Mouse (Mus musculus): ENCODE measurements around the gene Ninl. TPM values are rescaled to one million over a fixed set of nuclear protein-coding genes. Genes with fewer than 3 reads are reported as not detected.

The Ninl gene
- total and polyA plus RNA-seq, 3 experiments = 0.78 to 1.5 (median 1.4) TPM

DNA sequence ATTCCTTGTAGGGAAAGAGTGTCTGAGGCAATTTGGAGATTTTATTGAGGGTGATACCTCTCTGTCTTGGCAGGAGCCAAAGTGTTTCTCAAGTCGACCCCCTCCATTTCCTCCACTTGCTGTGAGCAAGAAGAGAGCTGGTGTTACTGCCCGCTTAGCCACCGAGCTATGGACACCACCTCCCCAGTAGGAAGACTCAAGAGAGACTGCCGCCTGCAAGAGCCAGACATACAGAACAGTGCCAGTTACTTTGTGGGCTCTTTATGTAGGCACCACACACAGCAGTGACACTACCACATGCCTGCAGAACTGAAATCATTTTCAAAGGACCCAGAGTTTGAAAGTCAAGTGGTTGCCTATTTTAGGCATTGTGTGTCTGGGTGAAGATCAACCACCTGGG, 48.1 kb downstream of the Ninl start:
- Histone ChIP-seq H3K79me2 (replicated peaks; ENCODE audit: control insufficient read depth, insufficient read depth, low read length) (no peaks in the 10 kb centered on the region), H3K27me3 (ENCODE audit: control insufficient read depth, insufficient read depth, low read length) (no peaks in the 10 kb centered on the region), H3K9ac (ENCODE audit: low read depth, low read length) (no peak overlapping the region), H3K4me3 (no peak overlapping the region), H3K36me3 (ENCODE audit: control insufficient read depth, insufficient read depth, low read length) (no peaks in the 10 kb centered on the region), H3K4me1 (ENCODE audit: control insufficient read depth, insufficient read depth, low read length) (no peaks in the 10 kb centered on the region), H3K27ac (no peak overlapping the region)
- TF ChIP-seq POLR2A (IDR thresholded peaks at IDR 0.05; ENCODE audit: insufficient read depth, low read depth, low read length) = no peak
- TF ChIP-seq EP300 (IDR thresholded peaks at IDR 0.05; ENCODE audit: insufficient read depth, low read depth, low read length) = no peak
- TF ChIP-seq CTCF (IDR thresholded peaks at IDR 0.05) = no peak
- DNase-seq = no peak
- intact Hi-C loops (cut with DNase I) = no loop called here
- WGBS = 79% methylated on average over 4 of the region's 4 CpGs

DNA sequence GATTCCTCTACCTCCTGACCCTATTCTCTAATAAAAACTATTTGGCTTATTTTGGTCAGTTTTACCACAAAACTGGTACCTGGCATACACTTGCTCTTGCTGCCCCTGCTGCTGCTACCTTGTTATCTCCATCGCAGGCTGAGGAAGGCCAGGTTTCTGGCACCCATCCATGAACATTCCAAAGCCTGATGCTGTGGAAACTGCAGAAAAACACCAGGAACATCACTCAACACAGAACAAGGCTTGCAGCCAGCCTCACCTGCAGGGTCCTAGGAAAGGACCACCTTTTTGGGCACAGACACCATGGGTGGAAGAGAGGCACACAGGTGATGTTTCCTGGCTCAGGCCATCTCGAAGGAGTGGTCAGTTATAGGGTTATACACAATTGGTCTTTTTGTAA, 48.7 kb downstream of the Ninl start:
- Histone ChIP-seq H3K4me3 (no peak overlapping the region), H3K4me1 (ENCODE audit: control insufficient read depth, insufficient read depth, low read length) (no peaks in the 10 kb centered on the region), H3K9ac (ENCODE audit: low read depth, low read length) (no peak overlapping the region), H3K27me3 (ENCODE audit: control insufficient read depth, insufficient read depth, low read length) (no peaks in the 10 kb centered on the region), H3K27ac (no peak overlapping the region), H3K79me2 (replicated peaks; ENCODE audit: control insufficient read depth, insufficient read depth, low read length) (no peaks in the 10 kb centered on the region), H3K36me3 (ENCODE audit: control insufficient read depth, insufficient read depth, low read length) (no peaks in the 10 kb centered on the region)
- no peak for DNase-seq
- intact Hi-C loops (cut with DNase I) = no loop called here
- no peak for TF ChIP-seq POLR2A (IDR thresholded peaks at IDR 0.05; ENCODE audit: insufficient read depth, low read depth, low read length)
- no peak for TF ChIP-seq CTCF (IDR thresholded peaks at IDR 0.05)
- no peak for TF ChIP-seq EP300 (IDR thresholded peaks at IDR 0.05; ENCODE audit: insufficient read depth, low read depth, low read length)
- WGBS = 60% methylated on average over 2 of the region's 2 CpGs

DNA sequence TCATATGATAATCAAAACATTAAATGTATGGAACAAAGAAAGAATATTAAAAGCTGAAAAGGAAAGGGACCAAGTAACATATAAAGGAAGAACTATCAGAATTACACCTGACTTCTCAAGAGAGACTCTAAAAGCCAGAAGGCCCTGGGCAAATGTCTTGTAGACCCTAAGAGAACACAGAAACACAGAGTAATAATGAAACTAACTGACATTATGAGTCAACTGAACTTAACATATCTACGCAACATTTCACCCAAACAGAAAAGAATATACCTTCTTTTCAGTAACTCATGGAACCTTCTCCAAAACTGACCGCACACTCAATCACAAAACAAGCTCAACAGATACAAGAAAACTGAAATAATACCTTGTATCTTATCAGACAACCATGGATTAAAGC, 53.8 kb downstream of the Ninl start:
- Histone ChIP-seq H3K4me1 (ENCODE audit: control insufficient read depth, insufficient read depth, low read length) (no peaks in the 10 kb centered on the region), H3K4me3 (no peak overlapping the region), H3K36me3 (ENCODE audit: control insufficient read depth, insufficient read depth, low read length) (no peaks in the 10 kb centered on the region), H3K27ac (no peak overlapping the region), H3K9ac (ENCODE audit: low read depth, low read length) (no peak overlapping the region), H3K79me2 (replicated peaks; ENCODE audit: control insufficient read depth, insufficient read depth, low read length) (no peaks in the 10 kb centered on the region), H3K27me3 (ENCODE audit: control insufficient read depth, insufficient read depth, low read length) (no peaks in the 10 kb centered on the region)
- no peak for DNase-seq
- intact Hi-C loops (cut with DNase I) = no loop called here
- 90% methylated on average over 2 of the region's 2 CpGs for WGBS
- no peak for TF ChIP-seq CTCF (IDR thresholded peaks at IDR 0.05)
- no peak for TF ChIP-seq EP300 (IDR thresholded peaks at IDR 0.05; ENCODE audit: insufficient read depth, low read depth, low read length)
- no peak for TF ChIP-seq POLR2A (IDR thresholded peaks at IDR 0.05; ENCODE audit: insufficient read depth, low read depth, low read length)

DNA sequence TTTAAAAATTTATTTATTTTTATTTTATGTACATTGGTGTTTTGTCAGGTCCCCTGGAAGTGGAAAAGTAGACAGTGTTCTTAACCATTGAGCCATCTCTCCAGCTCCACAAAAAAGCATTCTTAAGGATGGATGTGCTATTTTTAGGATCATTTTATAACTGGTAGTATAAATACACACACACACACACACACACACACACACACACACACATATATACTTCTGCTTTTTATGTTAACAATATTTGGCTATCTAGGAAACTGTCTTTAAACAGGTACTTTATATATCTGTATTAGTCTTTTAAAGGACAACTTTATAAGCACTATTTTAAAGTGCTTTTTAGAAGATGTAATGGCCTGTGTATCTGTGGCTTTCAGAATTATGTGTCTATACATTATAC, 57.1 kb downstream of the Ninl start:
- Histone ChIP-seq H3K36me3 (ENCODE audit: control insufficient read depth, insufficient read depth, low read length) (no peaks in the 10 kb centered on the region), H3K4me3 (no peak overlapping the region), H3K9ac (ENCODE audit: low read depth, low read length) (no peak overlapping the region), H3K4me1 (ENCODE audit: control insufficient read depth, insufficient read depth, low read length) (no peaks in the 10 kb centered on the region), H3K27me3 (ENCODE audit: control insufficient read depth, insufficient read depth, low read length) (no peaks in the 10 kb centered on the region), H3K79me2 (replicated peaks; ENCODE audit: control insufficient read depth, insufficient read depth, low read length) (no peaks in the 10 kb centered on the region), H3K27ac (no peak overlapping the region)
- DNase-seq = no peak
- TF ChIP-seq CTCF (IDR thresholded peaks at IDR 0.05) (no peak), POLR2A (IDR thresholded peaks at IDR 0.05; ENCODE audit: insufficient read depth, low read depth, low read length) (no peak), EP300 (IDR thresholded peaks at IDR 0.05; ENCODE audit: insufficient read depth, low read depth, low read length) (no peak)
- intact Hi-C loops (cut with DNase I) = no loop called here

DNA sequence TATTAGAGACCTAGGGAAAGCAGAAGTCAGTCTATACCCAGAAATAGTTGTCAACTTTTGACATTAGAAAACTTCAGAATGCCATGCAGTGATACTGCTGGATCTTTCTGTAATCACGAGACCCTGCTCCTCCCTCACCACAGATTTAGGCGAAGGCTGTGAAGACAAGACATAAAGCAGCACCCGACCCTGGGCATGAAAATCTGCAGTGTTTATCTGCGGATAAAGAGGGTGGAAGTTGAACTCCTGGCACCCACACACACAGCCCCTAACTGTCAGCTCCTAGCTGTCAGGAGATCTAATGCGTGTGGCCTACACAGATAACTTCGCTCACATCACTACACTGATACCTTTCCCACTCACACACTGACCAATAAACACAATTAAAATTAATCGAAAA, 57.7 kb downstream of the Ninl start:
- no peaks in the 10 kb centered on the region for H3K79me2 ChIP-seq (replicated peaks; ENCODE audit: control insufficient read depth, insufficient read depth, low read length)
- no peak overlapping the region for H3K9ac ChIP-seq (ENCODE audit: low read depth, low read length)
- H3K27me3 ChIP-seq (ENCODE audit: control insufficient read depth, insufficient read depth, low read length) = no peaks in the 10 kb centered on the region
- WGBS = 63% methylated on average over 7 of the region's 7 CpGs
- H3K4me1 ChIP-seq (ENCODE audit: control insufficient read depth, insufficient read depth, low read length) = no peaks in the 10 kb centered on the region
- DNase-seq = no peak
- TF ChIP-seq POLR2A (IDR thresholded peaks at IDR 0.05; ENCODE audit: insufficient read depth, low read depth, low read length) (no peak), CTCF (IDR thresholded peaks at IDR 0.05) (no peak), EP300 (IDR thresholded peaks at IDR 0.05; ENCODE audit: insufficient read depth, low read depth, low read length) (no peak)
- no peaks in the 10 kb centered on the region for H3K36me3 ChIP-seq (ENCODE audit: control insufficient read depth, insufficient read depth, low read length)
- no peak overlapping the region for H3K4me3 ChIP-seq
- no peak overlapping the region for H3K27ac ChIP-seq
- intact Hi-C loops (cut with DNase I) = no loop called here

DNA sequence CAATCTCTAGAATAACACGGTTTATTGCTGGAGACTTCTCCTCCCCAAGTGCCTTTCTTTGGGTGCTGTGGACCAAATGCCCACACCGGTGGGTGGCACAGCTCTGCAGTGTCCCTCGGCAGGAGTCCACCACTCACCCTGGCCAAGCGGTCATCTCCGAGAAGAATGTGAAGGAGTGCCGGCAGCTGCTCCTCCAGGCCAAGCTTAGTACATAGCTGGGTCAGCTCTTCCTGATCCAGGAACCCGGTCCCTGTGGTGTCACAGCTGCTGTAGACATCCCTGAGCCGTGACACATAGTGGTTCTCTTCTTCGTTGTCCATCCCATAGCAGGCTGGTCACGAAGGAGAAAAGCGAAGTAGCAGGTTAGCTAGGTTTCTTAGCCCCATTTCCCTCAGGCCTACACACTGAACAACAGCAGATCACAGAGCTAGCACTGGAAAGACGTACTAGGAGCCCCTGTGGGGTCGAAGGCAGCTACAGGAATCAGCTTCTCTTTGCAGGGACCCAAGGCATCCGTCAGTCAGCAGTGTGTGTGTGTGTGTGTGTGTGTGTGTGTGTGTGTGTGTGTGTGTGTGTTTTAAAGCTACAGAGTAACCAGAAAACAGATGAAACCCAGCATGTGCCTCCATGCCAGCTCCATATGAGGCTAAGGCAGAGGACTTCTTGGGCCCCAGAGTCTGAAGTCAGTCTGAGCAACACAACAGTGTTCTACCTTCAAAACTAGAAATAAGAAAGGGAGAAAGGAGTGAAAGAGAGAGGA, 59.1 kb downstream of the Ninl start:
- Histone ChIP-seq H3K4me1 (ENCODE audit: control insufficient read depth, insufficient read depth, low read length) (no peaks in the 10 kb centered on the region), H3K4me3 (no peak overlapping the region), H3K9ac (ENCODE audit: low read depth, low read length) (no peak overlapping the region), H3K79me2 (replicated peaks; ENCODE audit: control insufficient read depth, insufficient read depth, low read length) (no peaks in the 10 kb centered on the region), H3K36me3 (ENCODE audit: control insufficient read depth, insufficient read depth, low read length) (no peaks in the 10 kb centered on the region), H3K27me3 (ENCODE audit: control insufficient read depth, insufficient read depth, low read length) (no peaks in the 10 kb centered on the region), H3K27ac (no peak overlapping the region)
- no peak for TF ChIP-seq EP300 (IDR thresholded peaks at IDR 0.05; ENCODE audit: insufficient read depth, low read depth, low read length)
- no peak for TF ChIP-seq POLR2A (IDR thresholded peaks at IDR 0.05; ENCODE audit: insufficient read depth, low read depth, low read length)
- TF ChIP-seq CTCF (IDR thresholded peaks at IDR 0.05) = no peak
- DNase-seq = no peak
- WGBS = 83% methylated on average over 14 of the region's 14 CpGs
- intact Hi-C loops (cut with DNase I) = no loop called here
